Mouse (Mus musculus) adrenal gland, adult 18-20 months (tissue): ENCODE measurements around the gene Rab8b. TPM values are rescaled to one million over a fixed set of nuclear protein-coding genes. Genes with fewer than 3 reads are reported as not detected.
"Not testable (repeated sequence)": the region's sequence is repeated elsewhere in the genome, so short reads cannot be mapped to it uniquely, and the experiment has no call there.

Source experiments
- DNase-seq, 2 experiments: peaks; one replicate each; pipeline ENCODE4 v3.0.0; 2021 to 2022; ENCODE audit warnings: low spot score in 2 of 2
- total RNA-seq, 2 experiments: library from RNA; stranded (reverse); gene quantifications; 1 replicate in 1 of 2; 2 replicates in 1 of 2; pipeline ENCODE4 v1.2.3; 2021

Gene Rab8b
- total RNA-seq, 2 experiments from 2014 or later, result 16.8 to 23.8 TPM

GRCm38 (mm10) chr9:66892456-66892855, 27.0 kb downstream of the Rab8b start:
- DNase-seq, result not testable (repeated sequence)

- no peak for DNase-seq
These were observed 31.4 kb downstream of the Rab8b start for GRCm38 (mm10) chr9:66887960-66888610.

- no peak for DNase-seq
These were observed 32.1 kb downstream of the Rab8b start for GRCm38 (mm10) chr9:66887301-66887902.

GRCm38 (mm10) chr9:66886818-66887217, 32.7 kb downstream of the Rab8b start:
- no peak for DNase-seq

GRCm38 (mm10) chr9:66886366-66886765, 33.1 kb downstream of the Rab8b start:
- no peak for DNase-seq

GRCm38 (mm10) chr9:66884609-66885008, 34.9 kb downstream of the Rab8b start:
- DNase-seq, result no peak

- DNase-seq, result no peak
These were observed 36.0 kb downstream of the Rab8b start for GRCm38 (mm10) chr9:66883500-66883899.

- peak in 1 of 2 experiments; percentile 14 for DNase-seq
These were observed 37.1 kb downstream of the Rab8b start for GRCm38 (mm10) chr9:66882406-66882821.

GRCm38 (mm10) chr9:66881858-66882257, 37.6 kb downstream of the Rab8b start:
- no peak for DNase-seq

- no peak for DNase-seq
These were observed 38.7 kb downstream of the Rab8b start for GRCm38 (mm10) chr9:66880752-66881151.

- DNase-seq, result no peak
These were observed 40.0 kb downstream of the Rab8b start for GRCm38 (mm10) chr9:66879486-66879885.

- no peak for DNase-seq
These were observed 40.6 kb downstream of the Rab8b start for GRCm38 (mm10) chr9:66878899-66879298.

GRCm38 (mm10) chr9:66876577-66876976, 42.9 kb downstream of the Rab8b start:
- DNase-seq, result no peak

- DNase-seq, result no peak
These were observed 45.2 kb downstream of the Rab8b start for GRCm38 (mm10) chr9:66874297-66874696.

GRCm38 (mm10) chr9:66873531-66873930, 46.0 kb downstream of the Rab8b start:
- DNase-seq, result no peak

- DNase-seq, result not testable (repeated sequence)
These were observed 46.5 kb downstream of the Rab8b start for GRCm38 (mm10) chr9:66873009-66873408.

- DNase-seq, result peak; percentile 50 to 61
These were observed 47.3 kb downstream of the Rab8b start for GRCm38 (mm10) chr9:66872015-66872727.

- DNase-seq, result no peak
These were observed 54.8 kb downstream of the Rab8b start for GRCm38 (mm10) chr9:66864708-66865107.

GRCm38 (mm10) chr9:66863456-66863855, 56.0 kb downstream of the Rab8b start:
- DNase-seq, result no peak

GRCm38 (mm10) chr9:66862202-66862601, 57.3 kb downstream of the Rab8b start:
- no peak for DNase-seq

GRCm38 (mm10) chr9:66861104-66861767, 58.3 kb downstream of the Rab8b start:
- DNase-seq, result no peak

GRCm38 (mm10) chr9:66859523-66859922, 60.0 kb downstream of the Rab8b start:
- no peak for DNase-seq
